Mouse (Mus musculus) adrenal gland, postnatal 4 days (tissue): ENCODE results near the gene Snx7. TPM values are rescaled to one million over a fixed set of nuclear protein-coding genes. Genes with fewer than 3 reads are reported as not detected.

Source experiments
- DNase-seq, 2 experiments: peaks; one replicate each; pipeline ENCODE4 v3.0.0; 2021 to 2022; ENCODE audit warnings: low spot score in 2 of 2, mixed read lengths in 2 of 2
- microRNA-seq: library from miRNA; unstranded; fragments of <30 nt; microRNA quantifications from one replicate; pipeline ENCODE4 v1.2.0, GENCODE M21; 2021
- total RNA-seq, 2 experiments: library from RNA; stranded (reverse); gene quantifications; 2 replicates each; pipeline ENCODE4 v1.2.3; 2021

Gene Snx7
- total RNA-seq, 2 experiments from 2014 or later = 52.1 to 52.9 TPM

DNA sequence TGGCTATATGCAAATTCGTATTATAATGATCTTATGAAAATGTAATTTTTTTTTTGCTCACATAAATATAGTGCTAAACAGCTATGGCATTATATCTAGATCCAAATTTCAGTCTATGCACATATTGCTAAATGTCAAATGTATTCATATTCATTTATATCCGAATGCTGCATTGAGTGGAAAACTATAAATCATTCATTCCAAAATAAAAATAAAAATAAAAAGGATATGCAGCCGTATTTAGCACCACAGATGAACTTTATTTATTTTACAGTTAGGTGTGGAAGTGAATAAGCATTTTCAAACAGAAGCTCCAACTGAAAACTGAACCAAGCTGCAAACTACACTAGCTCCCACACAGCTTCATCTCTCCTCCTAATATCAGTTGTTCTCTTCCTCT lies 45.5 kb downstream of the Snx7 start:
- DNase-seq = no peak

DNA sequence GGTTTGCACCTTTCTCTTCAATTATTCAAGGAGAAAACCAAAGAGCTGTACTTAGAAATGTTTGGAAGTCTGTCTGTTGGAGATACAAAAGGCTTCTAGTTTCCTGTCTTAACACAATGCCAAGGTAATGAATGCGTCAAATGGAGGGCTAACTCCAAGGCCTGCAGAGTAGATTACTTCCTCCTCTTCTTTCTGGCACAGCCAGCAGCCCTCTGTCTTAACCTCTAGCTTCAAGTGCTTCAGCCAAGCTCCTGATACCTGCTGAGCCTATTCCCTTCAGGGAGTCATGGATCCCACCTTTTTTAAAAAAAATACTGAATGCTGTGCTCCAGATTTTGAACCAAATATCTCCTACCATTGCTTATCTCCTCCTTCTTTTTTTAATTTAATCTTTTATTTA lies 51.1 kb downstream of the Snx7 start:
- DNase-seq = no peak

DNA sequence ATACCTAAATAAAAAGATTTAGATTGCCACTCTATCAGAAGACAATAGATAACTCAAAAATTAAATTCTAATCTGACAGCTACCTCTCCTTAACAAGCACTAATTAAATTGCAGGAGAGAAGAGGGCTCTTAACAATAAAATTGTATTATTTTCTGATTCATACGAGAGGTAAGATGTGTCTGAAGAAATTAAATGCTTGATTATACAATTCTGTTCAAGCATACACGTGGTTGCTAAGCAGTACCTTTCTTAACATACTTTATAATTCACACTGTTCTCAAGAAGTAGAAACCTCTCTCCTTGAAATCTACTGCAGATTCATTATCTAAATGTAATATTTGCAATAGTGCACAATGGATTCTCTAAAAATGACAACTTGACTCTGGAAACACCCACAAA lies 54.5 kb downstream of the Snx7 start:
- no peak for DNase-seq

GRCm38 (mm10) chr3:117812135-117812534 lies 56.6 kb downstream of the Snx7 start:
- DNase-seq = no peak

- DNase-seq = no peak
Observed at GRCm38 (mm10) chr3:117805782-117806181, 63.0 kb downstream of the Snx7 start.

DNA sequence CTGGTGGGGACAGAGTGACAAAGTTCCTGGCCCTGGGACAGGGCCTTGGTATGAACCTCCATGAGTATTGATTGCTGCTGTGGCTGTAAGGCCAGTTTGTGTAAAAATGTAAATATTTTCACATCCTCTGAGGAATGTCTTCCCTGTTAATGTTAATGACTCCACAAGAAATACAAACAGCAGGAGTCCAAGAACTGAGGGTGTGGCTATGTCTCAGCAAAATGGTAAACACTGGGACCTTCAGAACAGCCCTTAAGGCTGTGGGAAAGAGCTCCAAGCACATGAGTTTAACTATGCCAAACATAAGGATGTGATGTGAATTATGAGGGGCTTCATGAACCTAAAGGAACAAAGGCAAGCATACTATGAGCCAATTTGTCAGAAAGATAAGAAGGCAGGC lies 74.2 kb downstream of the Snx7 start:
- DNase-seq = no peak

DNA sequence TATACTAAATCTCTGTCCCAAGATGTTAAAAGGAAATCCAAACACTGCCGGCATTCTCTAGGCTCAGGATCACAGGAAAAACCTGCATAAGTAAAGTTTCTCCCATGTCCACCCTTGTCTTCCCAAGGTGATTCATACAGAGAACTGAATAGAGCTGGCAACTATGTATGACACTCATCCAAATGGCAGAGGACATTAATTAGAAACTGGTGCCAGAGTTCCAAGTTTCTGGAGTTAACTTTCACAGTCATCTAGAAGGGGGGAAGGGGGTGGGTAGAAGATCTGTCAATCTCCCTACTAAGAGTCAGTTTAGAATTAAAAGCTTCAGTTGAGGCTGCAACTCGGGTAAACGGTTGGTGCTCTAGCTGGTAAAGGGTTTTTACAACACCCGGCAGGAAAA lies 76.8 kb downstream of the Snx7 start:
- DNase-seq = no peak

- DNase-seq = no peak
Observed at GRCm38 (mm10) chr3:117791273-117791672, 77.5 kb downstream of the Snx7 start.

- no peak for DNase-seq
Observed at GRCm38 (mm10) chr3:117788800-117789693, 79.7 kb downstream of the Snx7 start.

DNA sequence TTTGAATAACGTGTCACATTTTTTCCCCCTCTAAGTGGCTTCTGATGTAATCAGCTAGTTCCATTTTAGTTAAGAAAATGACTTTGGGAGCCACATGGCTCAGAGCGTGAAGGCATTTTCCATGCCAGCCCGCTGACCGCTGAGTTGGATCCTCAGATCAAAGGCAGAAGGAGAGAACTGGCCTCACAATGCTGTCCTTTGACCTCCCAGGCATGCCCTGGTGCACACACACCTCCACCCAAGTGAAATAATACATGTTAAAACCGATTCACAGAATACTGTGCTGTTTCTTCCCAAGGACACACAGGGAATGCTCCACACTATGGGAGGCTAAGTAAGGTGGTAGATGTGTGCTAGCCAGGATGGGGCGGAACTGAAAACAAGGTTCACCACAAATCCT lies 81.5 kb downstream of the Snx7 start:
- no peak for DNase-seq

GRCm38 (mm10) chr3:117752151-117752757 lies 116.5 kb downstream of the Snx7 start:
- no peak for DNase-seq

DNA sequence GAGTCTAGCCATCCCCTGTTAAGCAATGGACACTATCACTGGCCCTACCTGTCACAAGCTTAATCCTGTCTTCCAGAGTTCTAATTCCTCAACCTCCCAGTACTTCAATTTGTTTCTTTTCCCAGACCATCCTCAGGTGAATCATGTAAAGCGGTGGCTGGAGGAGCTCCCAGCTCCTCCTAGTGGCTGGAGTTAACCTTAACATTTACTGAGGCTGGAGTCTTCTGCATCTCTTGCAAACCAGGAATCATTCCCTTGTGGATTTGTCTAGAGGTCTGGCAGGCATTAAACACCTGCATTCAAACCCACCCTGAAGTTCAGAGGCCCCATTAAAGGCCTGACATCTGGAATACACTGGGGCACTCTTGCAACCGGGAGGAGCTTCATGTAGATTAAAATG lies 117.1 kb downstream of the Snx7 start:
- DNase-seq = no peak

DNA sequence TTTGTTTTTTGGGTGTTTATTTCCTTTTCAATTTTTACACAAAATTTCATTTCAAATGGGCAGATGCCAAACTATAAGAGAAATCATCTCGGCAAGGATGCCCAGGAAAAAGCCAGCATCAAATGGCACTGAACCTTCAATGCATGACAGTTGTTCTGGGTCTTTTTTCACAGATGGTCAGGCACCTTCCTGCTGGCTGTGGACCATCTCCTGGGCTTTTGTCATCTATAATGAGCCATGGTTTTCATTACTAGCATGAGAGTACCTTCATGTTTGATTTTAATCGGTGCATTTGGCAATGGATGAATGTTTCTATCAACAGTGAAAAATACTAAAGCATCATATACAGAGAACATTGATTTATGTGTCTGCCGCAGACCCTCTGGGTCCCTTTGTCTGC lies 119.5 kb downstream of the Snx7 start:
- DNase-seq = no peak

- DNase-seq = no peak
Observed at GRCm38 (mm10) chr3:117739760-117740159, 129.0 kb downstream of the Snx7 start.

DNA sequence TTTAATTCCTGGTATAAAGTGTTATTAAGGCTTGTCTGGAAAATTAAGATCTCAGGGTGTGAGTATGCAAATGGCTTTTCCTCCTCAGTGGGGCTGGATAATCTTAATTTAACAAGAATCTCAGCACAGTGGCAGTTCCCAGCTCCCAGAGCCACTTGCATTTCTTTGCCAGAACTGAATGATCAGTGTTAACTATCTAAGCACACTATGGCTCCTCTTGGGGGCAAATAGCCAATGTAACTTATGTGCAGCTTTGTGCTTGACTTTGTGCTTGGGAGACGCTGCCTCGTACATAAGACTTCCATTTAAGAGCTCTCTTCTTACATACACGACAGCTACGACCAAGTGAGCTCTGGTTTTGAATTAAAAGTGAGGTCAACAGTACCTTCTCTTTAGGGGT lies 136.1 kb downstream of the Snx7 start:
- no peak for DNase-seq

Small RNA genes within 50 kb of the gene (microRNA-seq; reads per million reads assigned to microRNA genes)
- not detected for gene Gm24811
